Mouse (Mus musculus): ENCODE results near the gene Slc4a4.

Gene Slc4a4

GRCm38 (mm10) chr5:89014782-89015181 lies 128.2 kb downstream of the Slc4a4 start:
- no peak for DNase-seq

- no peak for DNase-seq
Observed at GRCm38 (mm10) chr5:89015878-89016277, 129.3 kb downstream of the Slc4a4 start.

- DNase-seq: no peak
Observed at GRCm38 (mm10) chr5:89018537-89018936, 131.9 kb downstream of the Slc4a4 start.

GRCm38 (mm10) chr5:89024413-89024812 lies 137.8 kb downstream of the Slc4a4 start:
- DNase-seq: no peak

- DNase-seq: no peak
Observed at GRCm38 (mm10) chr5:89027518-89028085, 141.0 kb downstream of the Slc4a4 start.

- no peak for DNase-seq
Observed at GRCm38 (mm10) chr5:89032647-89033046, 146.0 kb downstream of the Slc4a4 start.

GRCm38 (mm10) chr5:89033256-89033655 lies 146.6 kb downstream of the Slc4a4 start:
- no peak for DNase-seq

- DNase-seq: no peak
Observed at GRCm38 (mm10) chr5:89036147-89036546, 149.5 kb downstream of the Slc4a4 start.

- DNase-seq: no peak
Observed at GRCm38 (mm10) chr5:89040814-89041213, 154.2 kb downstream of the Slc4a4 start.

GRCm38 (mm10) chr5:89043846-89044245 lies 157.2 kb downstream of the Slc4a4 start:
- DNase-seq: no peak

GRCm38 (mm10) chr5:89044801-89045200 lies 158.2 kb downstream of the Slc4a4 start:
- DNase-seq: no peak

- no peak for DNase-seq
Observed at GRCm38 (mm10) chr5:89051577-89051976, 165.0 kb downstream of the Slc4a4 start.

- DNase-seq: no peak
Observed at GRCm38 (mm10) chr5:89052230-89052629, 165.6 kb downstream of the Slc4a4 start.

GRCm38 (mm10) chr5:89055656-89056055 lies 169.0 kb downstream of the Slc4a4 start:
- no peak for DNase-seq

GRCm38 (mm10) chr5:89056370-89056769 lies 169.8 kb downstream of the Slc4a4 start:
- DNase-seq: no peak

GRCm38 (mm10) chr5:89061097-89061496 lies 174.5 kb downstream of the Slc4a4 start:
- DNase-seq: no peak

GRCm38 (mm10) chr5:89062286-89062685 lies 175.7 kb downstream of the Slc4a4 start:
- no peak for DNase-seq

GRCm38 (mm10) chr5:89067111-89067510 lies 180.5 kb downstream of the Slc4a4 start:
- DNase-seq: no peak

GRCm38 (mm10) chr5:89068072-89068471 lies 181.5 kb downstream of the Slc4a4 start:
- no peak for DNase-seq

- DNase-seq: no peak
Observed at GRCm38 (mm10) chr5:89070051-89070450, 183.4 kb downstream of the Slc4a4 start.

- no peak for DNase-seq
Observed at GRCm38 (mm10) chr5:89071957-89072356, 185.3 kb downstream of the Slc4a4 start.

- DNase-seq: no peak
Observed at GRCm38 (mm10) chr5:89077711-89078110, 191.1 kb downstream of the Slc4a4 start.

GRCm38 (mm10) chr5:89083476-89083875 lies 196.9 kb downstream of the Slc4a4 start:
- DNase-seq: no peak

GRCm38 (mm10) chr5:89087916-89088315 lies 201.3 kb downstream of the Slc4a4 start:
- DNase-seq: no peak

GRCm38 (mm10) chr5:89088462-89088861 lies 201.8 kb downstream of the Slc4a4 start:
- no peak for DNase-seq

All from liver (tissue).